Mouse (Mus musculus): Measurements from ENCODE around the gene Dis3.
"Not testable (repeated sequence)": the region's sequence is repeated elsewhere in the genome, so short reads cannot be mapped to it uniquely, and the experiment has no call there.

The Dis3 gene

DNA sequence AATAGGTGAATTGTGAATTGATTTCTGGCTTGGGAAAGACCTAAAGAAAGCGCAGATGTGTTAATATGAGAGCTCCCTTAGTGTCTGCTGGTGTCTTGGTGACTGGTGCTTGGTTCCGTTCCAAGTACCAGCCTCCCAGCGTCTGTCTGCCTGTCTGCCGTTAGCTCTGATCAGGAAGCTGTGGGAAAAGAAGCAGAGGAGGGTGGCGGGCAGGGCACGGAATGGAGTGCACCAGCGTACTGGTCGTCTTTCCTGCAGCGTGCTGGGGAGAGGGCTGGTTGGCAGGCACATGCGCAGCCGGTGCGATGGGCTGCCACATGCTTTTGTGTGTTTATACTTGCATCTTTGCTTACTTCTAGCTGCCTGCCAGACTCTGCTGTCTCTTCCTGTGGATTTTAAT lies 39.0 kb downstream of the Dis3 start:
- no peak for DNase-seq (ENCODE audit: low spot score)

DNA sequence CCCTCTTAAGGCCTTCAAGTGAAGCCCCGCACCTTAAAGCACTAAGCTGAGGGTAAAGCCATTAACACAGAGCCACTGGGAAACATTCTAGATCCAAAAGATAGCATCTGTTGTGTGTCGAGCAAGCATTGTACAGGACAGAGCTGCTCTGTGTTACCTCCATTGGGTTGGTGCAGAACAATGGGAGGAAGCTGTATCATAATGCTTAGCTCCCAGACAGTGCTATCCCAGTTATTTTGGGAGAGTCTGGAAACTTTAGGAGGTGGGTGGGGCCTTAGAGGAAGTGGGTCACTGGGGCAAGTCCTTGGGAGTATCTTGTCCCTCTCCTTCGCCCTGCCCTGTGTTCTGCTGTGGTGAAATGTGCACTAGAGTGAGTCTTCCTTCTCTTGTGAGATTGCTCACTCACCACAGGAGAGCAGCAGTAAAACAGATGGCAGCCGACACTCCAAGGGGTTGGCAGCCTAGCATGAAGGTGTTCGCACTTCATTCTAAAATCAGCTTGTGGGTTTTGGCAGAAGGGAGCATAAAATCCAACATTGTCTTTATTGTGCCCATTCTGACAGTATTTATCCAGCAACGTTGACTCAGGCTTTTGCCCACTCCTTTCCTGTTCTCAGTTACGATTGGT lies 40.5 kb downstream of the Dis3 start:
- DNase-seq (ENCODE audit: low spot score) = no peak

DNA sequence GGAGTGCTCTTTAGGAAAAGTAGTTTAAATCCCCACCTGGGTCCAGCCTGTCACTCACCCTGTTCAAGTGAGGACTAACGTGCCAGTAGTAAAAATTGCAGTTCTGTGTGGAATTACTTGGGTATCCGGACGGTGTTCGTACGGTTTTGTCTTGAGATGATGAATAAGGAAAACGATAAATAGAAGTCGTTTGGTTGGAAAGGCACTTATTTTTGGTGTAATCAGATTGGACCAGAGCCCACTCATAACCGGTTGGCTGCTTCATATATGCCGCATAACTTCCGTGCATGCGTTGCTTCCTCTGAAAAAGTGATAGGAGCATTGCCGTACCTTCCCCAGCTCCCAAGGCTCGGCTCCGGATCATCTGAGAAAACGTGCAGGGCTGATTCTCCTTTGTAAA lies 52.8 kb downstream of the Dis3 start:
- peak; percentile 16 for DNase-seq (ENCODE audit: low spot score)

DNA sequence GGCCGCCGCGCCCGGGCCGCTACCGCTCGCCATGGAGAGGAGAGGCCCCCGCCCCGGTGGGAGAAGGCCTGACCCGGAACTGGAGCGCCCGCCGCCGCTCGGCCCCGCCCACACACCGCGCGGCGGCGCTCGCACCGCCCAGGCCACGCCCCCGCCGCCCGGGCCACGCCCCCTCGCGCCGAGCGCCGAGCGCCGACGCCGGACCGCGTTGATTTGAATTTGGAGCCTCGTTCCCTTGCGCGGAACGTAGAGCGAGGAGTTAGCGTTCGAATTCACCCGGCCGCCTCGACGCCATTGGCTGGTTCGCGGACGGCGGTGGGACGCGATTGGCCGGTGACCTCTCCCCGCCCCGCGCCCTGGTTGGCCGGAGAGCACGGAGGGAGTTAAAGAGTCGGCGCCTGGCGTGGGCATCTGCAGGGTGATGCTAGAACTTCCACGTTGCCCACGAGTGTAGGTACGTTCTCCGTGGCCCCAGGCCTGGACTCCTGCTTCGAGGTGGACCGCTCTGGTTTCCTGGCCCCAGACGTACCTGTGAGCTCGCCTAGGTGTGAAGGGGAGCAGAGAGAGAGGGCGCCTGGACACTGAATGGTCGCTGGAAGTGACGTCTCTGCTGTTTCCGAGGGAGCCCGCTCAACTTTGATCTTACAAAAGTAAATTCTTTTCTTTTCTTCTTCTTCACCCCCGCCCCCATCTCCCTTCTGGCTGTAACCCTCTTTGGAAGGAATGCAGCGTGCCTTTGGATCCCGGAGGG lies 53.4 kb downstream of the Dis3 start, which contains the start of the genes Mzt1 and Bora:
TSS of gene Mzt1 (minus strand) at position 104 of the 751 bp plus-strand sequence.
TSS of gene Bora (plus strand) at position 192 of the 751 bp plus-strand sequence.
- peak; percentile 93 for DNase-seq (ENCODE audit: low spot score)

DNA sequence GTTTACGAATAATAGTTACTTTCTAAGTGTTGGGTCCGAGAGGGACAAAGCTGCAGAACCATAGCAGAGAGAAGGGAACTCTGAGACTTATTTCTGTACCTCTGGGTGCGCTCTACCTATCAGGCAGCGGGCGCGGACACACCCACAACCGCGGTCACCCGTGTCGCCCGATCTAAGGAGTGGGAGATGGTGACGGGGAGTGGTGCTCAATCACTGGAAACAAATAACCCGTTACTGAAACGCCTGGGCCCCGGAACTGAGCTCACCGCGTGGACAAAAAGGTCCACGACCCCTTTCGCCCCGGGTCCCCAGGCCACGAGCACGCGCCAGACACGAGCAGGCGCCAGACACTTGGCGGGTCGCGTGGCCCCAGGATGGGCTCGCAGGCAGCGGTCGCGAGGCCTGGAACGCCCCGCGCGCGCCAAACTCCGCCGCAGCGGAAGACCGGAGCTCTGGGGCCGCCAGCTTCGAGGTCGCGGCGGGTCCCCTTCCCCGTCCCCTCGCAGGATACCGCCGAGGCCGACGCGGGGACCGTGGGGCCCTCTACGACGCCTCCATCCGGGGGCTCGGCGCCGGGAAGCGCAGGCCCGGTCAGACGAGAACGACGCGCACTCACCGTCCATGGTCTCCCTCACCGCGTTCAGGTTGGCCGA lies 54.1 kb downstream of the Dis3 start:
- DNase-seq (ENCODE audit: low spot score) = peak; percentile 17

DNA sequence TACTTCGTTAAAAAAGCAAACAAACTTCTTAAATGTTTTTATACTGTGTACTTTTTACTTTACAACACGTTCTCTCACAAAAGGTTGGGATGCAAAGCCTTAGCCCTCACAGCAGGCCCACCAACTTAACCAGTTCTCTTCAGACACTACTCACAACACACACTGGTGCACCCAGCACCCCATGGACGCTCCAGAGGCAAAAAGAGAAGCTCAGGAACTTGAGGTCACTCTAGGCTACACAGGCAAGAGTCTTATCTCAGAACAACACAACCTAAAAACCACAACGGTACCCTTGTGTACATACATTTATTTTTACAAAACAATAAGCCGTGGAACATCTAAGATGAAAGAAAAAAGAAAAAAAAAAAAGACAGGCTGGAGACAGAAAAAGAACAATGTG lies 54.9 kb downstream of the Dis3 start:
- DNase-seq (ENCODE audit: low spot score) = no peak

DNA sequence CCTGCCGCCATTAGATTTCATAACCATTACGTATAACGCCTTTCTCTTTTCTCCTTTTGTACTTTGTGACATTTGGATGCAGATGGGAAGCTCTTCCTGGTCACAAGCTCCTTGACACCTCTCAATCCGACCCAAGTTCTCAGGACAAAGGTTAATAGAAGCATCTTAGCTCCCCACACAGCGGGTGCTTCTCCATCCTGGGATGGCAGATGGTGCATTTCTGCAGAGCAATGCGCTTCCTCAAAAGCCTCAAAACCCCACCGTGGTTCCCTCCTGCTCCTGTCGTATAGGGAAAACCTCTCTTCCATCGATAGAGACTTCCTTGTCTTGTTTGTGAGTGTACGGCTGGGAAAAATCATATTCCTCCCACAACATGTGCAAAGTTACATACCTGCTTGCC lies 55.5 kb downstream of the Dis3 start:
- DNase-seq (ENCODE audit: low spot score) = no peak

DNA sequence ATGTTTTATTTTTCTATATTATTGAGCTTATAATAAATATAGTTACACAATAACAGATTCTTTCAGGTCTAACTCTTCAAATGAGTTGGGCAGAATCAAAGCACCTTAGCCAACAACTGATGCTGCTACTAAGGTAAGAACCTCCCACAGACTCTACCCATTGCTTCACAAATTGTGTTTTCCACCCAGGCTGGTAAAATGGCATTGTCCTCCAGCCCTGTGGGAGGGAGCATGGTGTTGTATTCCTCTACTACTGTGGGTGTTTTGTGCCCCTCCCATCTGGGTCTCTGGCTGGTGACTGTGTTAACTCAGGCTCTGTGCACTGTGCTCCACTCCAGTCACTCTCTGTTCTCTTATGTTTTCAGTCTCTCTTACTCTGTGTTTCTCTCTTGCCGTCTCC lies 56.1 kb downstream of the Dis3 start:
- DNase-seq (ENCODE audit: low spot score) = no peak

DNA sequence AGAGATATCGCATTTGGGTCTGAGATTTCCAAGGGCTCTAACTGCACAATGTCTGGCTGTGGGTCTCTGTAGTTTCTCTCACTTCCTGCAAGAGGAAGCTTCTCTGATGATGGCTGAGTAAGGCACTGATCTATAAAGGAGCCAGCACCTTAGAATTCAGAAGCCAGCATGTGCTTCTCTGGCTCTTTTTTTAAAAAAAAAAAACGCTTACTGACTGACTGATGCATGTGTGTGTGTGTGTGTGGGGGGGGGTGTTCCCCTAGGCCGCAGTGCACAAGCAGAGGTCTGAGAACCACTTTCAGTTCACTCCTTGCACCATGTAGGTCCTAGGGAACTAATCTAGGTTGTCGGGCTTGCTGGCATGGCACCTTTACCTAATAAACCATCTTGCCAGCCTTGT lies 58.2 kb downstream of the Dis3 start:
- no peak for DNase-seq (ENCODE audit: low spot score)

DNA sequence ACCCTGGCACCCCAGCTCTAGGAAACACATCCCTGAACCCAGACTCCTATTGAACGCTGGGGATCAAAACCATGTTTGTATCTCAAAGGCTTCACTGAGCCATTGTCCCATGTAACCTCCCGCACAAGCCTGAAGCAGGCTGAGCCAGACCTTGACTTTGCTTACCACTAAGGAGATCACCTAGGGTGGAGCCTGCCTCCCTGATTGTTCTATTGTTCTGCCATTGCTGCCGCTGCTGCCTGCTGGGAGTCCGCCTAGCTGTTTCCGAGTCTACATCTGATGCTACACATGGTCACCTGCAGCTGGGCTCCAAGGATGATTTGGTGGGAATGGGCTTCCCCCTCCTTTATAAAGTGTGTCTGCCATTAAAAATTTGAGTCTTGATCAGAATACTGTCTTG lies 60.3 kb downstream of the Dis3 start:
- not testable (repeated sequence) for DNase-seq (ENCODE audit: low spot score)

DNA sequence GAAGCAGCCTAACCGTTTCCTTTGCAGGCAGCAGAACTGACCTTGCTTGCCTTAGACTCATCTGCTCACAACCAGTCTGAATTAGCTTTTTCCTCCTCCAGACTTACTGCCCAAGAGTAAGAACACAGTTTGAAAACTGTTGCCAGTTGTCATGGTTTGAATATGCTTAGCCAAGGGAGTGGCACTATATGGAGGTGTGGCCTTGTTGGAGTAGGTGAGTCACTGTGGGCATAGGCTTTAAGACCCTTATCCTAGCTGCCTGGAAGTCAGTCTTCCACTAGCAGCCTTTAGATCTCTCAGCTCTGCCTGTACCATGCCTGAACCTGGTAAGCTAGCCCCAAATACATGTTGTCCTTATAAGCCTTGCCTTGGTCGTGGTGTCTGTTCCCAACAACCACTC lies 61.9 kb downstream of the Dis3 start:
- DNase-seq (ENCODE audit: low spot score) = no peak

DNA sequence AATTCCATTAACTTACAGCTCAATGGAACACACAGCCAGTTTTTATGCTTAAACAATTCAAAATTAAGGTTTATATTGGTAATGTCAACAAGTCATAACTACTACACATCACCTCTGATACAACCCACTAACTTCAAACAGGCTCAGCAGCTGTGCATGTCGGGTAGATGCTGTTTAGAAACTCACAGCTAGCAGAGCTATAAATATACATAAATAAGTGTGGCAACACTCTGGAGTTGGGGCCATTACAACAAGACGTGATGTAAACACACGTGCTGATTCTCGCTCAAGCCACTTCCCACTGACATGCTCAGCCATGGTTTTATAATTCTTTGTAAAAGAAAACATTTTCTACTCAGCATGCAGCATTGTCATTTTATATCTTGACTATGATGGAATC lies 63.5 kb downstream of the Dis3 start:
- DNase-seq (ENCODE audit: low spot score) = no peak

DNA sequence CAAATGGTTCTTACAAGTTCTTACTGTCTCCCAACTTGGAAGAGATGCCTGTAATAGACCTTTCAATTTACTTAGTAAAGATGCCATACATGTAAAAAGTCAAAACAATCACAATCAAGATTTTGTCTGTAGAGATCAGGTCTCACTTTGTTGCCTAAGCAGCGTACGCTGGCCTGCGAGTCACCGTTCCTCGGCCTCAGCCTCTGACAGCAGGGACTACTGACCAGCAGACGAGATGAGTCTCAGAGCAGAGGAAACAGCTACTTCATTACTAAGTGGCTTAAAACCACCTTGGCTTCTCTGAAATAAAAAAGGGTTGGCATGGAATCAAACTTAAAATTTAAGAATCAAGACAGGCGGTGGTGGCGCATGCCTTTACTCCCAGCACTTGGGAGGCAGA lies 64.7 kb downstream of the Dis3 start:
- not testable (repeated sequence) for DNase-seq (ENCODE audit: low spot score)

DNA sequence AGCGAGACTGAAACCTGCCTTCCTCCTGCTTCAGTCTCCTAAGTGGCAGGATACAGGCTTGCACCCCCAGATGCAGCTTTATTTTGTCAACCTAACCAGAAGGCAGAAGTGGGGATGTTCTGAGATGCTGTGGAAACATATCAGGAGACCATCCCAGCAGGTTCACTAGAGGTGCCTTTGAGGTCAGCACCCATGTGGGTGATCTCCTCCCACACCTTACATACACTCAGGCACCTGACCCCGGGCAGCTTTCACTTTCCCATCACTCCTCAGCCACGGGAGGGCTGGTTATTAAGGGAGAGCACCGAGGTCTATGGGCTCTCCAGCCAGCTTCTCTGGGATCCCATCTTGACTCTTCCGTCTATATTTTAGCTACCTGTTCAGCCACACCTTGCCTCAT lies 67.0 kb downstream of the Dis3 start:
- DNase-seq (ENCODE audit: low spot score) = no peak

DNA sequence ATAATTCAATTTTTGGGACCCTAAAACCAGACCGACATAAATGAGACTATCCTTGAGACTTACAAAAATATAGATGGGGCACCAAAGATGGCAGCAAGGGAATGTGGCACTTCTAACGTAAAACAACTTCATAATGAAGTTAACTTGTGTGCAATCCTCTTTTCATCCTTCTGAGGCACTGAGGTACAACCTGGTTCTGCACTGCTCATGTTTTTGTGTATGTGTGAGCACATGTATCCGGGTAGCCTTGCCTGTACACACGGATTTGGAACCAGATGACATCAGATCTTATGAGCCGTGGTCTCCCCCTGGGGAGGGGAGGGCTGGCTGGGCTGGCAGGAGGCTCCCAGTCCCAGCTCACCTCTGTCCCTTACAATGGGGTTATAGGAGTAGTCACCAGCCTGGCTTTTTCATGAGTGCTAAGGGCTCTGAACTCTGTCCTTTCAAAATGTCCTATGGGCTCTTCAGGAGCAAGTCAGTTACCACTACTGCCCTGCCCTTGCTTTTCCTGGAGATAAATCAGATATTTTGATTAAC lies 68.2 kb downstream of the Dis3 start:
- no peak for DNase-seq (ENCODE audit: low spot score)

DNA sequence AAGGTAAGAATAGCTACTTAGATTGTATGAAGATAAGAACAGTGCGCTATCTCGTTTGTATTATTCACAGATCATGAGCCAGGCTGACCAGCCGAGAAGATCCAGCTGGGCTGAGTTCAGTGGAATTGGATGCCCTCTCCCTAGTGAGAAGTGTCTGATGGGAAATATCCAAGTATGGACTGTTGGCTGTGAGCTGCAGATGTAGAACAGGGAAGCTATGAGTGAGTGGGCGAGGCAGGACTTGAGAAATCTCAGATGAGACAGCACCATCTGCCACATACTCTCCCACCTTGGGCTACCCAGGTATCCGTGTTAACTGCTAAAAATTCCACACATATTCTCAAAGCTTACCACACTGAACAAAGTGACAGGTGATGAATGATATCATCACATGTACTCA lies 69.6 kb downstream of the Dis3 start:
- no peak for DNase-seq (ENCODE audit: low spot score)
